Mouse (Mus musculus) small intestine, adult 10 weeks (tissue): Measurements from ENCODE around the gene Abo. TPM values are rescaled to one million over a fixed set of nuclear protein-coding genes. Genes with fewer than 3 reads are reported as not detected.

Experiments
- polyA plus RNA-seq: library from polyadenylated mRNA; stranded (reverse); fragments of 350-450 nt; fragmentation: Illumina TruSeq; extraction: RNeasy Lipid Tissue Mini Kit (QIAGEN cat#74804); gene quantifications from one replicate; pipeline ENCODE4 v1.2.3, GENCODE M21; 2014; ENCODE audit warnings: low replicate concordance

The Abo gene
- not detected for polyA plus RNA-seq

GRCm38 (mm10) chr2:26864879-26865278 is at the start of gene Abo:
Gene Abo, minus strand, starts transcription at chr2:26864979.

GRCm38 (mm10) chr2:26910124-26910993 is 45.6 kb upstream of the Abo start, which contains the start of the genes Med22 and Rpl7a:
Gene Med22, minus strand, starts transcription at chr2:26910677.
Gene Rpl7a, plus strand, starts transcription at chr2:26910764.

DNA sequence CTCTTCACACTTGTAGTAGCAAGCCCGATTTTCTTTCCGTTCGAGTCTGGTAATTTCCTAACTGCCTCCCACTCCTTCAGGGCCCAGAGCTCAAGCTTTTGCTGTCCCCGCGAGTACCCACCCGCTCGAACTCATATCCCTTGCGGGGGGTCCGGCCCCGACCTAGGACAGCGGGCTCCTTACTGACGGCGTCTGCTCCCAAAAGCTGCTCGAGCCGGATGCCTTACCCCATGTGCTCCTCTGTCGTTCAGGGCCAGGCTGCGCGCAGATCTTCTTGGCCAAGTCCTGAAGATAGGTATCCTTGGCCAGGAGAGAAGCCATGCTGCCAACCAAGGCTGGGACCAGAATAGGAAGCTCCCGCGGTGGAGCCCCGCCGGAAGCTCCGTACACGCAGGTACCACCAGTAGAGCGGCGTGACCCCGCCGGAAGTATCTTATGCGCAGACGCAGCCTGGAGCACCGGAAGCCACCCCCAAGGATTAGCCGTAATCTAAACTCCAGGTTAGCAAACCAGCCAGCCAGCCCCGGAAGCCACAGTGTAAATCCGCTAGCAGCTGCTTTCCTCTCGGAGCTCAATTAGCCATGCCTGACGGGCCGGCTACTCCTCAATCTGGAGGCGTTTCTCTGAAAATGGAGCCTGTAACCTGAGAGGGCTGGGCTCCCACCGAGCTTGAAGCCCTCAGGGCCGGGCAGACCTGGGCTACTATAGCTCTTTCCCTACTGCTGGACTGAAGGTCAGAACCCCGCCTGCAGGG is 37.9 kb upstream of the Abo start, which contains the start of gene Surf6:
Gene Surf6 (minus strand): TSS at position 413 of the 754 bp plus-strand sequence.

Other genes with a start within 250 kb of the Abo start
- gene Fam69b, start 236.5 kb downstream of the Abo start, polyA plus RNA-seq: not detected
- gene Lcn4, start 193.7 kb downstream of the Abo start, polyA plus RNA-seq: not detected
- gene Surf6, start 37.9 kb upstream of the Abo start, polyA plus RNA-seq: 5.5 TPM
- gene Med22, start 45.7 kb upstream of the Abo start, polyA plus RNA-seq: 5.4 TPM
- gene Rpl7a, start 45.8 kb upstream of the Abo start, polyA plus RNA-seq: 33.3 TPM
- 3.6 TPM for gene Surf2, start 51.4 kb upstream of the Abo start, polyA plus RNA-seq
- 21.3 TPM for gene Surf1, start 51.6 kb upstream of the Abo start, polyA plus RNA-seq
- gene Surf4, start 68.9 kb upstream of the Abo start, polyA plus RNA-seq: 186 TPM
- not detected for gene Stkld1, start 69.1 kb upstream of the Abo start, polyA plus RNA-seq
- gene Rexo4, start 99.4 kb upstream of the Abo start, polyA plus RNA-seq: 56.6 TPM
- not detected for gene Adamts13, start 108.4 kb upstream of the Abo start, polyA plus RNA-seq
- gene Cacfd1, start 144.9 kb upstream of the Abo start, polyA plus RNA-seq: 14.2 TPM
- not detected for gene Slc2a6, start 163.0 kb upstream of the Abo start, polyA plus RNA-seq
- not detected for gene Mymk, start 207.2 kb upstream of the Abo start, polyA plus RNA-seq
- gene Adamtsl2, start 214.4 kb upstream of the Abo start, polyA plus RNA-seq: not detected